Mouse (Mus musculus) thymus, postnatal 4 days (tissue): Measurements from ENCODE around the gene Glud1.

ENCODE experiments used
- DNase-seq: peaks from one replicate; pipeline ENCODE4 v3.0.0; 2021

The Glud1 gene

DNA sequence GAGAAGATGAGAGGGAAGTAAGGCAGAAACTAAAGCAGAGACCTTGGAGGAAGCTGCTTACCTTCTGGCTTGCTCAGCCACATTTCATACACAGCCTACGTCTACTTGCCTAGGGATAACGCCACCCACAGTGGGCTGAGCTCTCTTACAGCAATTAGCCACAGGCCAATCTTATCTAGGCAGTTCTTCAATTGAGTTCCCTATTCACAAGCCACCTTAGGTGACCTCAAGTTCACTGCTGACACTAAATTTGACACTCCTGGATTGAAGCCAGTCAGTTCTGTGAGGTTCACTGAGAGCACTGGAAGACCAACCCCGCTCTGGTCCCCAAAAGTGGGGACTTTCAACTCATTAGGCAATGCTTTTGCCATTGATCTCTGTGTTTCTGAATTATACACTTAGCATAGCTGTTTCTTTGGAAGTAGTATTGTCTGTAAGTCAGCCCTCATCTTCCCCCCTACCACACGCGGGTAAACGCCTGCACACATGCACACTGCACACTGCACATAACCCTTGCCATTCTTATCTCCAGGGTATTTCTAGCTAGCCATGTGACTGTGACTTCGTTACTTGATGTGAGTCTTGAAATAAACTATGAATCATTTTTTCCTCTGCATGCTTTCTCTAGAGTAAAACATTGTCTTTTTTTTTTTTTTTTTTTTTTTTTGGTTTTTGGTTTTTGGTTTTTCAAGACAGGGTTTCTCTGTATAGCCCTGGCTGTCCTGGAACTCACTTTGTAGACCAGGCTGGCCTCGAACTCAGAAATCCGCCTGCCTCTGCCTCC is 72.6 kb downstream of the Glud1 start:
- no peak for DNase-seq

- DNase-seq = no peak
These were observed 82.8 kb downstream of the Glud1 start for GRCm38 (mm10) chr14:34393295-34393694.
